Mouse (Mus musculus) brain, embryonic 14.5 days (tissue): ENCODE measurements around the gene Lnpep.

Source experiments
- CTCF ChIP-seq: fragments of 200-500 bp; IDR thresholded peaks from 2 replicates; pipeline ENCODE4 v1.5.1; 2012; ENCODE audit warnings: inconsistent platforms, mild to moderate bottlenecking, moderate library complexity, borderline replicate concordance; ENCODE audit not compliant: insufficient read depth, insufficient read length; ENCODE audit errors: extremely low read depth
- POLR2A ChIP-seq: fragments of 200-500 bp; IDR thresholded peaks from 2 replicates; pipeline ENCODE4 v1.6.1; 2012; ENCODE audit warnings: mild to moderate bottlenecking, inconsistent platforms, borderline replicate concordance; ENCODE audit not compliant: poor library complexity, insufficient read depth, insufficient read length, severe bottlenecking; ENCODE audit errors: extremely low read depth

DNA sequence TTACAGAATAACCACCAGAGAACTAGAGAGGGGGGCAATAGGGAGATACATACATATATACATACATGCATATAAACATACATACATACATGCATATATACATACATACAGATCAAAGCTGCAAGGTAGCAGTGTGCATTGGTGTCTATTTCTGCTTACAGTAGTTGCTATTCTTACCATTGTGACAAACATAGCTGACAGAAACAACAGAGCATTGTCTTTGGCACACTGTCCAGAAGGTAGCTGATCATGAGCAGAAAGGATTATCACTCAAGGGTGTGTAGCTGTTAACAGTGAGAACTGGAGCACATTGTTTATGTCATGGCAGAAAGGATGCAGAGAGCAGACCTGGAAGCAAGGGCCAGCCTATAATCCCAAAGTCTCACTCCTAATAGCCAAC, 22.1 kb downstream of the Lnpep start:
- TF ChIP-seq CTCF = no peak
- no peak for TF ChIP-seq POLR2A
